Mouse (Mus musculus) adrenal gland, postnatal 36 days (tissue): Measurements from ENCODE around the gene Gm49405. TPM values are rescaled to one million over a fixed set of nuclear protein-coding genes. Genes with fewer than 3 reads are reported as not detected.
"Not testable (repeated sequence)": the region's sequence is repeated elsewhere in the genome, so short reads cannot be mapped to it uniquely, and the experiment has no call there.

Source experiments
- DNase-seq, 2 experiments: peaks; one replicate each; pipeline ENCODE4 v3.0.0; 2021; ENCODE audit warnings: mixed read lengths in 1 of 2
- long read RNA-seq, 2 experiments: library from polyadenylated mRNA; stranded (forward); transcript quantifications; one replicate each; pipeline ENCODE4 v2.0.0; 2021; ENCODE audit warnings: borderline sequencing depth in 2 of 2
- total RNA-seq, 2 experiments: library from RNA; stranded (reverse); gene quantifications; 2 replicates each; pipeline ENCODE4 v1.2.3; 2021

Gene Gm49405
- under 1 TPM; 0.72 to 0.96 TPM for total RNA-seq
- long read RNA-seq, experiment 1, result 0 reads
- long read RNA-seq, experiment 2, result 0 reads

- peak; percentile 94 to 96 for DNase-seq
Measured at GRCm38 (mm10) chr19:4000119-4000900, at the start of gene Gm49405, which contains the start of gene Nudt8. Gm49405 (plus strand) TSS chr19:4000626. Nudt8 (plus strand) TSS chr19:4000580.

- DNase-seq, result no peak
Measured at GRCm38 (mm10) chr19:3951461-3951860, 49.0 kb upstream of the Gm49405 start.

DNA sequence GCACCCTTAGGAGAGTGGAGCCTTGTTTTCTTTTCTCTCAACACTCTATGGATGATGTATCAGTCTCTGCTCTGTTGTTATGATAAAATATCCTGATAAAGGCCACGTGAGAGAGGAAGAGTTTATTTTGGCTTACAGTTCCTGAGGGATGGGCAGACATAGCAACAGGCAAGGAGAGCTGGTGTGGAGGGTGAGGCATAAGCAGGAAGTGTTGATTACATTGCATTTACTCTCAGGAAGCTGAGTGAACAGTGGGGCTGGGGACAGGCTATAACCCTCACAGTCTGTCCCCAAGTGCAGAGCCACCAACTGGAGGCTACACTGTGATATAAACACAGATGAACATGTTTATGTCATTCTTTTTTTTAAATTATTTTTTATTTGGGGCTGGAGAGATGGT lies 48.3 kb upstream of the Gm49405 start:
- no peak for DNase-seq

- DNase-seq, result peak in 1 of 2 experiments; percentile 12
Measured at GRCm38 (mm10) chr19:3955033-3955432, 45.4 kb upstream of the Gm49405 start.

GRCm38 (mm10) chr19:3955804-3956203 lies 44.6 kb upstream of the Gm49405 start:
- DNase-seq, result peak in 1 of 2 experiments; percentile 36

- not testable (repeated sequence) for DNase-seq
Measured at GRCm38 (mm10) chr19:3957296-3958036, 43.0 kb upstream of the Gm49405 start.

- DNase-seq, result no peak
Measured at GRCm38 (mm10) chr19:3958470-3958869, 42.0 kb upstream of the Gm49405 start, which contains the start of gene Aldh3b3. Aldh3b3 (plus strand) TSS chr19:3958645.

DNA sequence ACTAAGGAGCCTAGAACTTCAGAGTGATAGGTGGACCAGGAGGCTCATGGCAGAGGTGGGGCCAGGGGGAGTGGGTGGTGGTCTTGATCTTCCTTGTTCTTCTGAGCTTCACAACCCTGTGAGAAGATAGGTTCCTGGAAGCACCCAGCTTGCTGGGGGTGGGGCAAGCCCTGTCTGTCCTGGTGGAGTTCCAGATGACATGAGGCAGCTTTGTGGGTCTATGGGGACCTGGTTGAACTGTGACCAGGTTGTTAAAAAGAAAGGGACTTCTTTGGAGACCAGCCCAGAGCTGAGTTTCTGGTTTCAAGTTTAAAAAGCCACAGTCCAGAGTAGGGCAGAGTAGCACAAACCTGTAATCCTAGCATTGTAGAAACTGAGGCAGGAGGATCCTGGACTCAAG lies 41.4 kb upstream of the Gm49405 start:
- DNase-seq, result no peak

DNA sequence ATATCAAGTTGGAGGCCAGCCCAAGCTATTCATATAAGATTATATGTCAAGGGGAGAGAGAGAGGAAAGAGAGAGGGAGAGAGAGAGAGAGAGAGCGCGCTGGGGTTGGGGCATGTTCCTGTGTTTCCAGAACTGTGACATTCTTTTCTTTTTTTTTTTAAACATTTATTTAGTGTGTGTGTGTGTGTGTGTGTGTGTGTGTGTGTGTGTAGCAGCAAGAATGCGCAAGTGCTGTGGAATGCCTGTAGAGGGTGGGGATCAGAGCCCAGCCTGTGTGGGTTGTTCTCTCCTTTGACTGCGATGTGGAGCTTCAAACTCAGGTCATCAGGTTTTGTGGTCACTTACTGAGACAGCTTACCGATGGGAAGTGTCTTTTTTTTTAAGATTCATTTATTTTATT lies 40.2 kb upstream of the Gm49405 start:
- no peak for DNase-seq

GRCm38 (mm10) chr19:3961805-3962204 lies 38.6 kb upstream of the Gm49405 start:
- not testable (repeated sequence) for DNase-seq

DNA sequence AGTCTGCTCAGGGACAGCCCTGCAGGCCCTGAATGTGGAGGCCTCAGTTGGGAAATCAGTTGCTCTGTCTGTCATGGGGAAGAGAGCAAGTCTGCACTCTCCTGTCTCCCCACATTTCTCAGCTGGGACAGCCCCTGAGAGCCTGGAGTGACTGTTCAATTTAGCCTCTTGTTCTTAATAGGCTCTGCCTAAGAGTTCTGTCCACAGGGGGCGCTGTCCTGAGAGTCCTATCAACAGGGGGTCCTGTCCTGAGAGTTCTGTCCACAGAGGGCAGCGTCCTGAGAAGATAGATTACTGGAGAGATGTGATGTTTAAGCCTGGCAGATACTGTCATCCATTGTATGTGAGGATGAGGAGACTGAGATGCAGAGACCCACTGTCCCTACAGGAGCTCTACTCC lies 38.0 kb upstream of the Gm49405 start:
- no peak for DNase-seq

DNA sequence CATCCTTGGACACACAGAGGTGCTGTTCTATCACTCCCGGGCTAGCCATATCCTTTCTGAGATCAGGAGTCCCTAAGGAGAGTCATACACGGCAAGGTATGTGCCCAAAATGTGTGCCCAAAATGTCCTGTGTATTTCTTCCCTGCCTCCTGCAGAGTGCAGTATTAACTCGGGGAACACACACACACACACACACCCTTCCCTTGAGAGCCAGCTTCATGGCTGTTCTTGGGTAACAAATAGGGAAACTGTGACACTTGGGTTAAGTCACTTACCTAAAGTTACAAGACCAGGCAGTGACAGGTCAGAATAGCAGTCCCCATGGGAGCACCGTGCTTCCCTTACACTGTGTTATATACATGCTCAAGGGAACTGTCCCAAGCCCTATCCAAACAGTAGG lies 36.4 kb upstream of the Gm49405 start:
- DNase-seq, result no peak

DNA sequence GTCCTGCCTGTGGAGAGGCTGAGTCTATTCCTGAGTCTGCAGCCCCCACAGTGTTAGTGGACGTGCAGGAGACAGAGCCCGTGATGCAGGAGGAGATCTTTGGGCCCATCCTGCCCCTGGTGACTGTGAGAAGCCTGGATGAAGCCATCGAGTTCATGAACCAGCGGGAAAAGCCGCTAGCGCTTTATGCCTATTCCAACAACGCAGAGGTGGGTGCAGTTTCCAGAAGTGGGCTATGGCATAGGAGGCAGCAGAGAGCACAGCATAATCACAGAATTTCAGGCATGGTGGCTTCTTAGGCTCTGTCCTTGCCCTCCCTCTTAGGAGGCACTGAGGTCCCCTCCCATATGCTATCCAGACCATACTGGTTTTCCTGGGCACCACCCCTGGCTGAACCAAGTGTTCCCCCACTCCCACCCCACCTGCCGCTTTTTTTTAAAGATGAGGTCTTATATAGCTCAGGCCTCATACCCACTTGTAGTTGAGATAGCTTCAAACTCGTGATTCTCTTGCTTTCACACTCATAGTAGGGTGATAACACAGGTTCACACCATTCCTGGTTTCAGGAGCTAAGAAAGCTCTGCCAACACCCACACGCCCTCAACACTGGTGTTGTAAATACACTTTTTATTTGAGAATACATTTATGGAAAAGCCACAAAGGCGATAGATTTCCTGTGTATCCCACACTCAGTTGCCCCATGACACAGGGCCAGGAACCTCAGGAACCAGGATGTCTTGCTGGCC lies 33.9 kb upstream of the Gm49405 start:
- DNase-seq, result no peak

GRCm38 (mm10) chr19:3967258-3967657 lies 33.2 kb upstream of the Gm49405 start:
- no peak for DNase-seq

- no peak for DNase-seq
Measured at GRCm38 (mm10) chr19:3972229-3972628, 28.2 kb upstream of the Gm49405 start, which contains the start of gene Aldh3b2. Aldh3b2 (plus strand) TSS chr19:3972328.

GRCm38 (mm10) chr19:3974608-3975007 lies 25.8 kb upstream of the Gm49405 start:
- DNase-seq, result not testable (repeated sequence)

GRCm38 (mm10) chr19:3975866-3976265 lies 24.6 kb upstream of the Gm49405 start:
- no peak for DNase-seq

- peak; percentile 81 to 86 for DNase-seq
Measured at GRCm38 (mm10) chr19:3980309-3980708, 20.1 kb upstream of the Gm49405 start.

- no peak for DNase-seq
Measured at GRCm38 (mm10) chr19:3980917-3981316, 19.5 kb upstream of the Gm49405 start.

GRCm38 (mm10) chr19:3983527-3984200 lies 16.8 kb upstream of the Gm49405 start:
- no peak for DNase-seq

- peak; percentile 64 to 87 for DNase-seq
Measured at GRCm38 (mm10) chr19:3985261-3985681, 15.2 kb upstream of the Gm49405 start.

- DNase-seq, result peak; percentile 88 to 93
Measured at GRCm38 (mm10) chr19:3986334-3986733, 14.1 kb upstream of the Gm49405 start, which contains the start of gene Acy3. Acy3 (plus strand) TSS chr19:3986570.
